Mouse (Mus musculus): ENCODE measurements around the gene S100a9. TPM values are rescaled to one million over a fixed set of nuclear protein-coding genes. Genes with fewer than 3 reads are reported as not detected.
A peak's percentile ranks its signal among the peaks of the same experiment; 100 is the strongest.

The S100a9 gene
- 0.63 and 0.80 TPM in 2 replicates for polyA plus RNA-seq (2012; rRNA removed)

DNA sequence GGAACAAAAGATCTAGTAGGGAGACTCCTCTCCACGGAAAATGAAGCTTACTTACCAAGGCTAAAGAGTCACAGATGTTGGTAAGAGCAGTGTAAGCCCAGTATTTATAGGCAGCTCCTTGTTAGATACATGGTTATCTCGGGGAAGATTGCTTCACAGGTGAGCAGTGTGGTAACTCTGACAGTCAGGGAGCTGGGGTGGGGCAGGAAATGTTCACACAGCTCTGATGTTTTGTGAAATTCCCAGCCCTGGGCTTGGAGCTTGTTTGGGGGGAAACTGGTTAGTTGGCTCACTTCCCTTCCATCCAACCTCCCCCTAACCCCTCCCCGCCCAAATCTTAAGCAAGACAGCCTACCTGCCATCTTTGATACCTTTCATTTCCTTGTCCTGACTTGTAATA is at the start of gene S100a9:
TSS of gene S100a9 (minus strand) at position 109 of the 400 bp plus-strand sequence.
- no peak for DNase-seq (ENCODE audit: low read depth, low spot score)

DNA sequence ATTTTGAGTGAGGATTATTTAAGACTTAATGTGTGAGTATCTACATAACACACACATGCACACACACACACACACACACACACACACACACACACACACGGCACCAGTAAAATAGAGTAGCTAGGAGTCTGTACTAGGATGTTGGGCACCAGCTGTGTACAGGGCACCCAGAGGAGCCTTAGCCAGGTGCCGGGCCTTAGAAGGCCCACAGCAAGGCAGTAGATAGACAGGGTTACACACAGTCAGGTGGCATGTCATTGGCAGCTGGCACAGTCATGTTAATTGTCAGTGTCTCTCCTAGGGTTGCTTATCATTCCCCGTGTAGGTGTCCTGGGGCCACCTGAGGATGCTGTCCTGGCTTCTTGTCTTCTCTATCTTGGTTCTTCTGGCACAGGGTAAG is 31.1 kb upstream of the S100a9 start, which contains the start of gene Pglyrp4:
TSS of gene Pglyrp4 (plus strand) at position 301 of the 400 bp plus-strand sequence.
- 77% methylated on average over 3 of the region's 3 CpGs for WGBS
- no peak for DNase-seq (ENCODE audit: low read depth, low spot score)

More for the DNA sequence above, at the start of gene S100a9:
- WGBS: 41% methylated on average over 3 of the region's 3 CpGs

DNA sequence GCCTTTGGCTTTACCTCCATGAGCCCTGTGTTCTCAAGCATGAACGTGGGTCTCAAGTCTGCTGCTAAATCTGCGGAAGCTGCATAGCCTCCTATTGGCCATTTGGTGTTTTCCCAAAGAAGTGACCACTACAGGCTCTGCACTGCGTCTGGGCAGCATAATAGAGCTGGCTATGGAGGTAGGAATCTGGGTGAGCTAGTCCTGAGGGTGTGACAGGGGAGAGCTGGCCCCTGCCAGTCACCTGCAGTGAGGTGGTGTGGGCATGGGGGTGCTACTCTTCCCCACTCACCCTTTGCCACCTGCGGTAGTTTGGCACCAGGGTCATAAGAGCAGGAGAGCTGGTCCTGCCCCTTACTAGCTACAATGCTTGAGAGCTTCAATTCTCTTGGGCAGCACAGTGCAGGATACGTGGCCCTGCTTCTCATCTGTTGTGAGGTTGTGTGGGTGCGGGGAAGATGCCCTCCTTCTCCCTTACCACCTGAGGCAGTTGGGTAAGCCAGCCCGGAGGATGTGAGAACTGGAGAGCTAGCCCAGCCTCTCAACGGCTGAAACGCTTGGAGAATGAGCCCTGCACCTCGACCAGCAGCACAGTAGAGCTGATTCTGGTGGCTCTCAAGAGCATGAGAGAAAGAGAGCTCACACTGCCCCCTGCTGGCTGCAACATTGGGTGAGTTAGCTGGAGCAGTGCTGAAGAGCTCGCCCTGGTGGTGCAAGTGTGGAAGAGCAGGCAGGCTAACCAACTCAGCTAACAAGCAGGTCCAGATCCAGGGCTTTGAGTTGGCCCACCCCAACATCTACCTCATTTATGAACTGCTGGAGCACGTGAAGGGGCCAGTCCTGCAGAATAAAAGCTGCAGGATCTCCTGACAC is 14.3 kb upstream of the S100a9 start:
- WGBS: 44% methylated on average over 12 of the region's 12 CpGs

DNA sequence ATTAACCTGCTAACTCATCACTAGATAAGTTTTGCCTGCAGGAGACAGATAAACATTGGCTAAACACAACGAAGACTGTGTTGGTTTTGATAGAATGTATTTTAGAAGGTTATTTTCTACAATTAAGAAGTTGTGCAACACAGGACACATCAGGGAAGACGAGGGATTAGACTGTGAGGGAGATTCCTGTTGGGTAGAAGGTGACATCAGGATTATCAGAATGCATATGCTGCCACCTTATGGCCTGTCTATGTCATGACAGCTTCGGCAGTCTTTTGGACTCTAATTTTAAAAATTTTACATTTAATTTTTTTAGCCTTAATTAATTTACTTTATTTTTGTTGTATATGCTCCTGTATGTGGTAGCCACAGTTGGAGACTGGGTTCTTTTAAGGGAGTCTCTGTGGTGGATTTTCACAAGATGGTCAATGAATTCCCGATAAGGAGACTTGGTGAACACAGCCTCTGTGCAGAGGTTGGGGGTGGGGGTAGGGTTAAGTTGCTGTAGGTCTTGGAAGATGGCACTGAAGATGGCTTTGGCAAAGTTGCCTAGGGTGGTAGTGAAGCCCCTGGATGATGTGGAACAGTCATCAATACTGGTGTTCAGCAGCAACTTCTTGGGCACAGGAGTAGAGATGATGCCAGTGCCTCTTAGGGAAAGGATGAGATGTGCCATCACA is 13.1 kb upstream of the S100a9 start:
- 18% methylated on average over 4 of the region's 4 CpGs for WGBS
- peak; percentile 8 for DNase-seq (ENCODE audit: low read depth, low spot score)

More for the DNA sequence above, 14.3 kb upstream of the S100a9 start:
- peak; percentile 73 for DNase-seq (ENCODE audit: low read depth, low spot score)

DNA sequence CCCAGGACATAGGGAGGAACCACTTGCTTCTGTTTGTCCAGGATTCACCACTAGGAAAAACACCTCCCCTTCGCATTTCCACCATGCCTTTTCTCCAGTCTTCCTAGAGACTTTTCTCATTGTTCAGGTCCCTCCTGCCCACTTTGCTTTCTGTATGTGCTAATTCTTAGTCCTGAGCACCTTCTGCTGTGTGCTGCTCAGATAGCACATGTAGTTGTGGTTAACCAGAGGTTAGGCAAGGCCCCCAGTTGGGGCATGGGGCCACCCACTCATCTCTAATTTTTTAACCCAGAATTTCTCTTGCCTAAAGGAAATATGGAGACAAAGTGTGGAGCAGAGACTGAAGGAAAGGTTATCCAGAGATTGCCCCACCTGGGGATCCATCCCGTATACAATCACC is 6.7 kb upstream of the S100a9 start:
- 85% methylated on average over 2 of the region's 2 CpGs for WGBS
- DNase-seq (ENCODE audit: low read depth, low spot score): no peak

DNA sequence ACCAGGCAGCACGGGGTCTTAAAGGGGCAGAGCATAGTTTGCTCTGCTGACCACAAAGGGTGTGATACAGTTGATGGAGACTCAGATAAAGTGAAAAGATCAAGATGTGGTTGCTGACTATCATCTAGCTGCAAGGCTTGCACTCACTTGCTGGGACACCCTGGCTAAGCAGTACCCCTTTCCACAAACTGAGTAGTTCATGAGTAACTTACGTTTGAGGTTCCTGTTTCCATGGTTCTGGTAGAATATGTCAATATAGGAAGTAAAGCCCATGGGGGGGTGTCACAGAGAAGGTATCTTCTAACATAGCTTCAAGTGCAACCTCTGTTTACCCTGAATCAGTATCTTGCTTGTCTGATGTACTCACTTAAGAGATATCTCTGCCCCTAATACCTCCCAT is 2.0 kb downstream of the S100a9 start:
- WGBS: 62% methylated on average over 2 of the region's 2 CpGs
- DNase-seq (ENCODE audit: low read depth, low spot score): no peak

DNA sequence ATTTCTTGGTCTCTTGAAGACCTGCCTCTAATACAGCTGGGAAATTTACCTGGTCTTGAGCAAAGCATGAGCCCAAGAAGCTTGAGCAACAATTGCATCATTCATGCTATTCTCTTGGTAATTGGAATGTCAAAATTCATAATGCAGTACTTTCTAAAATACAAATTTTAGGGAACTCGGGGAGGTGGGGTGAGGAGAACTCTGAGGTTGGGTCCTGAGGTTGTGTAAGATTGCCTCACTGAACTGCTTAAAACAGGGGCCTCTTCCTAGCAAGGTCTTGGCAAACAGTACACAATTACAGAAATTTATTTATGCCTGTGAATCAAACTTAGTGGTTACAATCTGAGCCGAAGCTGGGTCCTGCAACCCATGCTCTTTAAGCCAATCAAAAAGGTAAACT is 8.7 kb downstream of the S100a9 start:
- DNase-seq (ENCODE audit: low read depth, low spot score): no peak
- 82% methylated on average over 2 of the region's 2 CpGs for WGBS

DNA sequence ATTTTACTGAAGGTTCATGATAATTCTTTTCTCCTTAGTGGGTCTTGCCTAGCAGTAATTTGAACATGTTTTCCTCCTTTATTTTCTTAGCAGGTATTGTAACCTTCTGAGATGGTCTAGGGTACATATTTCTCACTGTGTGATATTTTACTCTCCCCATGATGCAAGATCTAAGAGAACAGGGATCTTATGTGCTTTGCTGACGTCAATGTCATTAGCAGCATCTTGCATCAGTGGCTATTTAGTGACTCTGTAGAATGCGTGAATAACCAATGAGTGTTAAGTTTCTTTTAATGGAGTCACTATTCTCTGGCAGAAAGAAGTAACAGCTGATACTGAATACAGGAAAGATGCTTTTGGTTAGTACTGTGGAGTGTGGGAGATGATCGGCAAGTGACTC is 11.6 kb downstream of the S100a9 start:
- 87% methylated on average over 3 of the region's 3 CpGs for WGBS
- DNase-seq (ENCODE audit: low read depth, low spot score): no peak

DNA sequence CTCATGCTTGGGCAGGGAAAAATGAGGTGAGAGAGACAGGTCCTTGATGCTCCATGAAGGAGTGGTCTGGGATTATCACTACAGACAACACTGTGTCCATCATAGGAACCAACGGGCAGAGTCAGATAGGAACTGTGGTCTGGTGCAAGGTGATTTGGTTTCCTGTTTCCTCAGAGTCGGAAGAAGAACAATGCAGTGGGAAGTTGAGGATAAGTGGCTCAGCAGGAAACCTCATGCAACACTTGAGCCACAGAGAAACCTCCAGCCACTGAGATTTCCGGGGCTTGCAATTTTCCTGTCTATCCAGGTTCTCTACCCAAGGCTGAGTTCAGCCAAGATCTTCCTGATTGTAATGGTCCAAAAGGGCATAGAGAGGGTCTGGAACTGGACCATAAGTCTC is 16.9 kb downstream of the S100a9 start:
- no peak for DNase-seq (ENCODE audit: low read depth, low spot score)
- 58% methylated on average over 3 of the region's 3 CpGs for WGBS

DNA sequence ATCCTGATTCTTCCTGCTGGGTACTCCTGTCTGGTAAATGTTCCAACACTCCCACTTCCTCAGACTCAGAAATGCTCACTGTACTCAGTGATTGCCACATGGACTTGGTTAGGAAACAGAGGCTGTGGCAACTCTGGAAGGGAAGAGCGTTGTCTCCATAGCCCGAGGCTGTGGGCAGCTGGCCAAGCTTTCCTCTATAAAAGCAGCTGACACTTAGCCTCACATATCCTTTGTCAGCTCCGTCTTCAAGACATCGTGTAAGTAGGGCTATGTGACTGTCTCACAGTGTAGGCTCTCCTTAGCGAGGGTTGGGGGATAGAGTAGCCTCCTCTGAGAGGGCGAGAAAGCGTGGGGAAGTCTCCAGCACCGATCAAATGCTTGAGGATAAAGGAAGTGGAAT is 26.7 kb downstream of the S100a9 start, which contains the start of gene S100a8:
TSS of gene S100a8 (plus strand) at position 133 of the 400 bp plus-strand sequence.
- no peak for DNase-seq (ENCODE audit: low read depth, low spot score)
- 47% methylated on average over 8 of the region's 8 CpGs for WGBS

DNA sequence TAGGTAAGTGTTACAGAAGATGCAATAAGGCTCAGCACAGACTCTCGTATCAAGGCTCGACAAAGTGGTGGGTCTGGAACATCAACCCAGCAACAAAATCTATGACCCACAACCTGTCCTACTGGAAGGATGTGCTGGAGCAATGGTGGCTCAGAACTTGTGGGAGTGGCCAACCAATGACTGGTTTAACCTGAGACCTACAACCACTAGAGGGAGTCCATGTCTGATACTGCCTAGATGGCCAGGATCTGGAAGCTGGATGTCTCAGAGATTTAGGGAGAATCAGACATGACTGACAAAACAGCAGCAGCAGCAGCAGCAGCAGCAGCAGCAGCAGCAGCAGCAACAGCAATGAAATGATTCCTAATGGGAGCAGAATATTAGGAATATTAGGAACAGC is 31.3 kb downstream of the S100a9 start:
- DNase-seq (ENCODE audit: low read depth, low spot score): no peak
- 82% methylated on average over 2 of the region's 2 CpGs for WGBS

DNA sequence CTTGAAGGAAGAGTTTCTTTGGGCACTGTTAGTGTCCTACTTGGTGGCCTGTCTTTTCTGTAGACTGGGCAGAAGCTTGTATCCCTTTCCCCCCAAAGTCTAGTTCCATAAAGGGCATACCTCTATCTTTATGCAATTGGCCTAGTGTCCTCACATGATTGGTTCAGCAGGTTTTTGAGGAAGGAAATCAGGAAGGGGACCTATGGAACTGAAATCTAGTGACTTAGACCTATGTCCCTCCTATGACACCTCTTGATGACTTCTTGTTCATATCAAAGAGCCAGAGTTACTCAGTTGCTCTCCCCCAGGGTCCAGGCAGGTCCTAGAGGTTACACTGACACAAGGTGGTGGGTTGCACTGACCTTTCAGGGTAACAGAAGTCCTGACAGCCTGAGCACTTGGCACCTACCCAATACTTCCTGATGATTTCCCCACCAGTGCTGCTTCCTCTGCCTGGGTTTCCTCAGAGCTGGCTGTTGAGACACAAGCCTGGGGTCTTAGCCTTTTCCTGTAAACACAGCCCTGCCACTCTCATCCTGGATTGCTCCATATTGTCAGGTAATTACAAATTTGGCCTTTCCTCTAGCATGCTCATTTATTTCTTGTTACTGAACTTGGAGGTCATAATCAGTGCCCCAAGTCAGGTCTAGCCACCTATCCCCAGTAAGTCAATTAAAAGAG is 36.0 kb downstream of the S100a9 start:
- DNase-seq (ENCODE audit: low read depth, low spot score): no peak

DNA sequence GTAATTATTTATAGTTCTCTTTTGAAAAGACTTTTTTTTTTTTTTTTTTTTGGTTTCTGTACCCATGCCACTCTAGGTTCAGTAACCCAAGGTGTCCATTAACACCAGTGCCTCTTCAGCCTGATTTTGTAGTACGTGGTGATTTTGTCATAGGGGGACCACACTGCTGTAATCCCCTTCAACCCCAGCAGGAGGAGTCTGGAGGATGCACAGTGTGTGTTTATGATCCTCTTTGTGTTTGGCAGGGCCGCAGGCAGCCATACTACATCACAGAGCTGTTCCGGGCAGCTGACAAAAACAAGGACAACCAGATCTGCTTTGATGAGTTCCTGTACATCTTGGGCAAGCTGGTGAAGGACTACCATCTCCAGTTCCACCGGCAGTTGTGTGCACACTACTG is 38.1 kb downstream of the S100a9 start:
- WGBS: 52% methylated on average over 4 of the region's 4 CpGs

DNA sequence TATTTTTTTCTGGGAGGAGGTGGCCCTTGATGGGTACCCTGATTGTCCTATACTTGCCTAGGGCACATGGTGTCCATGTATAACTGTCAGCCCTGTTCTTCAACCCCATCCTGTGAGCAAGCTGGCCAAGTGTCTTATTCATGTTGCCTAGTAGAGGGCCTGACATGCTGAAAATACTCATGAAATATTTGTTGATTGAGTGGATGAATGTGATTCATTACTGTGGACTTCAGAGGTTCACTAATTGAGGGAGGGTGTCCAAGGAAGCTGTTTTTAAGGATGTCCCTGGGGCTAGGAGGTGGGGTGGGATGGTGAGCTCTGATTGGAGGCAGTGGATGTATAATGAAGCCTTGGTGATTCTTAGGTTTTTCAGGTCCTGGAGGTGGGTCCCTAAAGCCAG is 41.8 kb downstream of the S100a9 start, which contains the start of gene S100a7a:
TSS of gene S100a7a (plus strand) at position 301 of the 400 bp plus-strand sequence.
- DNase-seq (ENCODE audit: low read depth, low spot score): no peak

More for the DNA sequence above, 38.1 kb downstream of the S100a9 start:
- DNase-seq (ENCODE audit: low read depth, low spot score): no peak

DNA sequence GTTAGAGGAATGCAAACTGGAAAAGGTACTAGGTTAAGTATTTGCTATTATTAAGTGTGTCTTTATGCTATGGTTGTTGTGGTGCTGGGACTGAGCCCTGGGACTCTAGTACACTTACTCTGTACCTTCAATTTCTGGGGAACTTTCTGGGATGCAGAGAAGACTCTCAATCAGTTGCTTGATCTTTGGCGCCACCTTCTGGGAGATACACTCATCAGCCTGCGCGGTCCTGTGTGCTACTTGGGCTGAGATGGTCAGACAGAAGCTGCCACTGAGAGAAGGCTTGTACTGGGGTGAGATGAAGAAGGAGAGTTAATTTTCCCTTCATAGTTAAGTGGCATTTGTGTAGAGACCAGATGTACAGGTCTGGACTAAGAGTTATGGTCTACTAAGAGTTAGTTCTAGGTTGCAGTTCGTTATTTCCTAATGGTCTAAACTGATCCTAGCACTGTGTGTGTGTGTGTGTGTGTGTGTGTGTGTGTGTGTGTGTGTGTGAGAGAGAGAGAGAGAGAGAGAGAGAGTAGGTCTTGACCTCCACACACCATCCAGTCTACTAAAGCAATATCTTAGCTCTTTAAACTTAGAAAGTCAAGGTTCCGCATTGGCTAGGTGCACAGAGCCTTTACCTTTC is 42.5 kb downstream of the S100a9 start:
- WGBS: 39% methylated on average over 5 of the region's 5 CpGs
- DNase-seq (ENCODE audit: low read depth, low spot score): peak; percentile 58

DNA sequence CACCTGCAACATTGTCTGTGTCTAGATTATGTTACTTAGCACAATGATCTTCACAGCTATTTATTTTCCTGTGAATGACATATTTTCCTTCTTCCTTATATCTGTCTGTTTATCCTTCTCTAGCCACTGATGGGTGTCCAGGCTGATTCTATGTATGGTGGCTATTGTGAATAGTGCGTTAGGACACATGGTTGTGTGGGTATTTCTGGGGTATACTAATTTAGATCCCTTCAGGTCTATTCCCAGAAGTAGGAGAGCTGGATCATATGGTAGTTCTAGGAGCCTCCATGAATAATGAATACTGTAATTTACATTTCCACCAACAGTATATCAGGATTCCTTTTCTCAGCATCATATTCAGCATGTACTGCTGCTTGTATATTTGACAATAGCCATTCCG is 45.7 kb downstream of the S100a9 start:
- no peak for DNase-seq (ENCODE audit: low read depth, low spot score)
- WGBS: 91% methylated on average over 2 of the region's 2 CpGs

DNA sequence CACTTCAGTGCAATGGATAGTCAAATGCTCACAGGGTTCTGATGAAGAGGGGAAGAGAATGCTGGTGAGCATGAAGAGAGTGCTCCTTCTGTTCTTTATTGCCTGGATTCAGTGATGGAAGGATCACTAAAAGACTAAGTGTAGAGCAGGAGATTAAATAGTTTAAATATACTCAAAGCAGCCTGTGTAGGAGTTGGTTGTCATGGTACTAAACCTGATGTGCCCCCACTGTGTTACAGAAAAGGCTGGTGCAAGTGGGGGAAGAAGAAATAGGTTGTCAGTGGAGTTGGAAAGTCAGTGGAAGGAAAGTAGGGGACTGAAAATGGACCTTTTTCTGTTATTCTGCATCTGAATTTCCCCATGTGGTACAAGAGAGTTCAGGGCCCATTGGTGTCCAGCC is 46.5 kb downstream of the S100a9 start:
- DNase-seq (ENCODE audit: low read depth, low spot score): no peak

DNA sequence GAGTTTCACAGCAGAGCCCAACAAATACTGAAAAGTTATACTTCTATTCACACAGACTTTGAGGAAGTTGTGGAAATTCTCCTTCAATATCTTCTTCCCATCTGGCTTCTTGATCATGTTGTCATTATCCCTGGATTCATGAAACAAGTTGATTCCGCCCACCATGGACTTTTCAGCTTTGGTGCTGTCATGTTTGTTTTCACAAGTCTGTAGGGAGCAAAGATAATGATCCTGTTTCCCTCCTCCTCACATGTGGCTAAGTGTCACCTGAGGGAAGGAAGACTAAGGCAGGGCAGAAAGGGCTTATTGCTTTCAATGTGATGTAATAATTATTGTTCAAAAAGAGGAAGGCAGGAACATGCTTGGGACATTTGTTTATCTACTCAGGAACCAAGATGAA is 48.2 kb downstream of the S100a9 start:
- WGBS: 85% methylated on average over 1 of the region's 1 CpGs
- DNase-seq (ENCODE audit: low read depth, low spot score): no peak

DNA sequence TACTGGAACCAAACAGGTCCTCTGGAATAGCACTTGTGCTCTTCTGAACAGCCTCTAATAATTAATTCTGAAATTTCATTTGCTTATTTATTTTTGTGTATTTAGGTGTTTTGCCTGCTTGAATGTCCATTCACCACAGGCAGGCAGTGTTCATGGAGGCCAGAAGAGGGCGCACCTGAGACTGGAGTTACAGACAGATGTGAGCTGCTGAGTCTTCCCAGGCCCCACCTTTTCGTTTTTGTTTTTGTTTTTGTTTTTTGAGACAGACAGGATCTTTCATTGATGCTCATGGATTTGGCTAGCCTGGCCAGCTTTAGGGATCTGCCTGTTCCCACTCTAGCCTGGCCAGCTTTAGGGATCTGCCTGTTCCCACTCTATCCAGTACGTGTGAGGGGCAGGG is 51.3 kb downstream of the S100a9 start:
- WGBS: 51% methylated on average over 3 of the region's 3 CpGs
- DNase-seq (ENCODE audit: low read depth, low spot score): no peak
